Mouse (Mus musculus) ES-Bruce4 (cell line): ENCODE measurements around the gene Grb7.

ENCODE experiments used
- CTCF ChIP-seq: IDR thresholded peaks from one replicate; pipeline ENCODE4 v1.8.1; 2011; ENCODE audit warnings: low read depth, low read length
- EP300 ChIP-seq: IDR thresholded peaks from 2 replicates; pipeline ENCODE4 v1.6.1; 2011; ENCODE audit warnings: low read depth, low read length; ENCODE audit not compliant: insufficient read depth
- POLR2A ChIP-seq: IDR thresholded peaks from one replicate; pipeline ENCODE4 v1.8.1; 2011; ENCODE audit warnings: low read length; ENCODE audit not compliant: insufficient read depth

DNA sequence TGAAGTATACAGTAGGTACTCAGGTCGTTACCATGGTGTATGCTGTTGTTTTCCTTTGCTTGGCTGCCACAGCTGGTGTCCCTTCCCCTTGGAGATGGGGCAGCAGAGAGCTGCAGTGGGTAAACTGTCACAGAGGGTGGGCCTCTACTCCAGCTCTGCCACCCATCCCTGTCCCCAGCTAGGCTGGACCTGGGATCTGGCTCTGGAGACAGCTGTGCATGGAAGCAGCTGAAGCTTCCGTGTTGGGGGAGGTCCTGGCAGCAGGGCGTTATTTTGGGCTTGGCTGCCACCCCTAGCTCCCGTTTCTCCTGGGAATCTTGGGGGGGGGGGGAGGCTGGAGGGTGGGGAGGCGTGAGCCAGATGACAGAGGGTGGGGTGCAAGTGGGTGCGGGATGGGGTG lies 27.9 kb upstream of the Grb7 start:
- TF ChIP-seq CTCF (no peak), EP300 (no peak), POLR2A (no peak)
